Mouse (Mus musculus): ENCODE results near the gene Arhgap24.

Gene Arhgap24

DNA sequence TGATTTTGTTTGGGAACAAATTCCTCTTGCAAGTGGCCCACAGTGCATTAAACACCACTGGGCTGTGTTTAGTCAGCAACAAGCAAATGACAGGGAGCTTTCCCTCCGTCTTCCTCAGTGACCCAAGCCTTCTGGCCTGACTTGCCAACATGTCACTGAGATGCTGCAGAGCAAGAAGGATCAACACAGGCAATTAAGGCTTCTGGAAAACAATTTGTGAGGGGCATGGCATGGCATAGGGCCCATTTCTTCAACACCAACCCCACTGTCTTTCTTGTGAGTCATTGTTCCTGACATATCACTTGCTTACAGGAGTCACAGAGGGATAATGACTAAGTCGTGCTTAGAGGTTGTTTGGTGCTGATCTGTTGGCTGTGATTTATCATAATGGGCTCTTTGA lies 196.0 kb downstream of the Arhgap24 start:
- no peak for DNase-seq

DNA sequence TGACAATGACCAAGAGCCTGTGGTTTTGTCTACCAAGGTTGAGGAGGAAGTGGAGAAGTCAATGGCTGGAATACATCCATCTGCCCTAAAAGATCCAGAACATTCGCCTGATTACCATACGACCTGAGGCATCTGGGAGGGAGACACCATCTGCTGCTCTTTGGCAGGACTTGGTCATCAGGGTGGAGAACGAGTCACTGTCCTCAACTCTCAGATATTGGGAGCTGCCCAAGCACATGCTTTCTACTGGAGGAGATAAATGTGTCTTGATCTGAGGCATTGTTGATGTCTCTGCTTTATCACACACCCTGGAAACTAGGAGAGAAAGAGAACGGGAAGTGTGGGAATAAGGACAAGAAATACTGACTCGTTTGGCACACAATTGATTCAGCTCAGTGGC lies 206.5 kb downstream of the Arhgap24 start:
- peak; percentile 71 to 74 for DNase-seq

DNA sequence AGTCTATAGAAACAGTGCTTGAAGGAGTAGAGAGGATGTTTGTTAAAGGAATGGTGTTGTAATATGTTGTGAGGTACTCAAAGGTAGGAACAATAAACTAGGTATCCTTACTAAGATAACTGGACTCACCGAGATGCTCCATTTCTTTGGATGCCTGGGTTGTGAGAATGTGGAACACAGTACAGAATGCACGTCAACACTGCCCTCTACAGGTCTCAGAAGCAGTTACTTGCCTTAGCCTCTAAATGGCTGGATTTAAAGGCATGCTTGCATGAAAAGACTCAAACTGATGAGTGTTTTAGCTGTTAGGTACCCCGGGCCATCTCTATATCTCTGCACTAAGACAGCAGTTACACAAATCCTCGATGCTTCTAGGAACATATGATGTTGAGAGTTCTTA lies 211.3 kb downstream of the Arhgap24 start:
- peak; percentile 65 to 82 for DNase-seq

GRCm38 (mm10) chr5:102693192-102693591 lies 212.0 kb downstream of the Arhgap24 start:
- DNase-seq: no peak

DNA sequence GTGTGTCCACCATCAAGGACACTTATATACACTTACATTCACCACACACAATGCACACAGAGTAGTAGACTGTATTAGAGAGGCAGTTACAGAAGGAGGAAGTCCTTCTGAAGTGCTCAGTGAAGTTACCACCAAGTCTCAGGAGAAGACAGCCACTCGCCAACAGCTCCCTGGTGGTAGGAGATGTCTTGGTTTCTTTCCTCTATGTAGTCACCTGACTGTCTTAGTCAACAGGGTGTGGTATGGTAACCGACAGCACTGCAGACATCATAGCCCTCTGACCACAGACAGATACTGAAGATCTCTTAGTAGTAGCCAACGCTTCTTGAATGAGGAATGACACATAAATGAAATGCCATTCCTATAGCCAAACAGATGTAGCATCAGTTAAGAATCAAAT lies 212.7 kb downstream of the Arhgap24 start:
- no peak for DNase-seq

- DNase-seq: no peak
Observed at GRCm38 (mm10) chr5:102697784-102698183, 216.6 kb downstream of the Arhgap24 start.

DNA sequence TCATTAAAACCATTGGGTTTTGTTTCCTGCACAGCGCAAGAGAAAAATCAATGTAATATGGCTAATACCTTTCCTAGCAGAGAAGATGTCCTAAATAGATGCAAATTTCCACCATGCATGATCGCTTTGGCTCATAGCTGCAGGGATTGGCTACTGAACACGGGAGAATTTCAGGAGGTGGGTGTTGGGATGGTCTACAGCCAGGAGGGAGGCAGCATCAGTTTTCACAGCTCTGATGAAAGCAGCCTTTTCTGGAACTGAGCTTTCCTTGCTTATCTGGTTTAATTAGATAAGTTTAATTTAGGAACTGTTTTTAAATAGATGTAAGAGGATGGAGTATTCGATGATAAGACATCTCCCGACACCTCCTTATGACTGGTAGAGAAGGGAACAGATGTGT lies 217.2 kb downstream of the Arhgap24 start:
- no peak for DNase-seq

DNA sequence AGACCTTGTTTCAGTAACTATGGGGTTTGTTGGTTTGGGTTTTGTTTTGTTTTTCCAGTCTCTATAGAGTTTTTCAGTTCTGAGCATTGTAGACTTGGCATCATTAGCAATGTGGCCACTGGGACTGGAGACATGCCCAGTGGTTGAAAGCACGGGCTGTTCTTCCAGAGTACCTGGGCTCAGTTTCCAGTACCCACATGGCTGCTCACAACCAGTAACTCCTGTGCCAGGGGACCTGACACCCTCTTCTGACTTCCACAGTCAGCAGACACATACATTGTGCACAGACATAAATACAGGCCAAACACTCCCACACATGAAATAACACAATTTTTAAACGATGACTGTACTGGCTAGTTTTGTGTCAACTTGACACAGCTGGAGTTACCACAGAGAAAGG lies 217.7 kb downstream of the Arhgap24 start:
- no peak for DNase-seq

DNA sequence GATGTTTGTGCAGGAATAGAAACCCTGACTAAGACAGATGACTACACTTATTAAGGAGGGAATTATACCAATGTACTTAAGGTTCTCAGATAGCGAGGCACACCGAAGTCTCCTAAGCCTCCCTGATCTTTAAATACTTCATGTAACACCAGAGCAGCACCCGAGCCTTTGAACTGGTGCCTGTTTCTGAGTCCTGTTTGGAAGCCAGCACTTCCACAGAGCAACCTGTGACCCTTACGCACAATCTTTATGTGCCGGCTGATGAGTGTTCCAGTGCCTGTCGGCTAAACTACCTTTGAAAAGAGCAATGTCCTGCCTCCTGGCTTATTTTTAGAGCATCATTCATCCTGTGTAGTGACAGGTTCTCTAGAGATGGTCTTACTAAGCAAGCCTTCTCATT lies 221.4 kb downstream of the Arhgap24 start:
- DNase-seq: no peak

GRCm38 (mm10) chr5:102703325-102704099 lies 222.3 kb downstream of the Arhgap24 start:
- peak; percentile 70 to 87 for DNase-seq

DNA sequence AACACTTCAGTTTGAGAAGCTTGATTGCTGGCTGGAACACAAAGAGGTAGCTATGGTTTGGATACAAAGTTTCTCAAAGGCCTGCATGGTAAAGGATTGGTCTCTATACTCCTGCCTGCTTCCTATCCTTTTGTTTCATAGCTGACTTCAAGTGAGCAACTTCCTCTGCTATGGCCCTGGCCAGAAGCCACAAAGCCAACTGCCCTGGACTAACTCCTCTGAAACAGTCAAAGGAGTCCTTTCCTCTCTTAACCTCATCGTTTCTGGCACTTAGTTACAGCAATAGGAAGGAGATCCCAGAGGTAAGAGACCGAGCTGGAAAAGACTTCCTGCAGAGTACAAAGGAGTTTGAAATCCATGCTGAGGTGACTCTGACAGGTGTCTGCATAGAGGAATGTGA lies 224.0 kb downstream of the Arhgap24 start:
- no peak for DNase-seq

GRCm38 (mm10) chr5:102710336-102710735 lies 229.1 kb downstream of the Arhgap24 start:
- no peak for DNase-seq

GRCm38 (mm10) chr5:102719368-102719972 lies 238.3 kb downstream of the Arhgap24 start:
- no peak for DNase-seq

GRCm38 (mm10) chr5:102723558-102723957 lies 242.4 kb downstream of the Arhgap24 start:
- no peak for DNase-seq

- no peak for DNase-seq
Observed at GRCm38 (mm10) chr5:102724813-102725348, 243.7 kb downstream of the Arhgap24 start.

DNA sequence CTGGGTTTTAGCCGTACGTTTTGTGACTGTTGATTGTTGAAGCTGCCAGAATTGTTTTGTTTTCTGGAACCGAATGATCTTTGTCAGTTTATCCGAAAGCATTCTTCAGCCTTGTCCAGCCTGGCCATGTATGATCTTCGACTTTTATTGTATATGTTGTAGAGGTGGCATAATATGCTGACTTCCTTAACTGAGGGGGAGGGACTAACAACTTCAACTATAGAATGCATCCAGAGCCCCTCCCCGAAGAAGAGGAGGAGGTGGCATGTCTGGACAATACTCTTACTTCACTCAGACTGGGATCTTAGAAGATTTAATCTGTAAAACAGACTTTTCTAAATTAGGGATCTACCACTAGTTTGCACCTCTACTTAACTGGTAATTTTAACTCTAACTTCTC lies 244.2 kb downstream of the Arhgap24 start:
- no peak for DNase-seq

DNA sequence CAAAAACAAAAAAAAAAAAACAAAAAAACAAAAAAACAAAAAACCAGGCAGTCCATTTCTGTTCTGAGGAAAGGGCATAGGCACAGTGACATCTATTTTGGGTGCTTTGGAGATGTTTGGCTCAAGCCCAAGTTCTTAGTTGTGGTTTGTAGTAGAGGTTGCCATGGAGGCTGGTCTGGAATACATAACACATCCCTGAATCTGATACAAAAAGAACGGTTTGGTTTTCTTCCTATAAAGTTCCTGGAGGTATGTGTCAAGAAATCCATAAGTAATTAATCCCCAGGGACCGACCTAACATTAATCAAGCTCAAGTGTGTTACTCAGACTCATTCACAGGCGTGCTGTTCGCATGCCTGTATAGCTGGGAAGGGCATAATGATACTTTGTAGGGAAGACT lies 245.8 kb downstream of the Arhgap24 start:
- DNase-seq: no peak

DNA sequence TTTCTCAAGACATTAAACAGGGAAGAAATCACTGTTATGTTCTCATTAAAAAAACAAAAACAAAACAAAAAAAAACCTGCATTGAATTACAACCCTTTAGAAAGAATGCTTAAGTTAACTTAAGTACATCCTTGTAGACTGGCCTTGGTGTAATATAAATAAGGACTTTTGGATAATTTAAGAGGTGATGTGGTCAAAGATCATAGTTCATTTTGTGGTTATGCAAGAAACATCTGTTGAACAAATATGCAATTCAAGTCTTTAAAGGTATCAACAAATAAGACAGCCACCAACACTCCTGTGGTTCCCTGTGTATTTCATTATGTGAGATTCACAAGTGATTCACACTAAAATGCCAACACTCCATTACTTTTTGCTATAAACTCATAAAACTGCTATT lies 247.3 kb downstream of the Arhgap24 start:
- no peak for DNase-seq

GRCm38 (mm10) chr5:102729476-102729875 lies 248.3 kb downstream of the Arhgap24 start:
- DNase-seq: no peak

DNA sequence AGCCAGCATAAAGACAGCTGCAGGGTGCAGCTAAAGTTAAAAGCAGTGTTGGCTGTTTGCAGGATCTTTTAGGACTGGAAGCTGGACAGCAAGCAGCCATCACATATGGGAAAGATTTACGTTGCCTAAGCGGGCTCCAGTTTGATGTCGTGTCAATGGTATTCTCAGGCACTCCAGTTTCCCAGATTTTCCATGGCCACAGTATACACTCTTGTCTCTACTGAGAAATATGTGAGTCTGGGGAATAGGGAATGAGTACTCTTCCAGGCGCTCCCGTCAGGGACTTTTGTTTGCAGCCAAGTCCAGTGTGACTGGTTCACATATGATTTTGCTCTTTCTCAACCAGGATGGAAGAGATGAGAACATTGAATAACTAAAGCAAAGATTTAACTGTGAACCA lies 254.9 kb downstream of the Arhgap24 start:
- no peak for DNase-seq

- DNase-seq: no peak
Observed at GRCm38 (mm10) chr5:102742554-102743255, 261.5 kb downstream of the Arhgap24 start.

DNA sequence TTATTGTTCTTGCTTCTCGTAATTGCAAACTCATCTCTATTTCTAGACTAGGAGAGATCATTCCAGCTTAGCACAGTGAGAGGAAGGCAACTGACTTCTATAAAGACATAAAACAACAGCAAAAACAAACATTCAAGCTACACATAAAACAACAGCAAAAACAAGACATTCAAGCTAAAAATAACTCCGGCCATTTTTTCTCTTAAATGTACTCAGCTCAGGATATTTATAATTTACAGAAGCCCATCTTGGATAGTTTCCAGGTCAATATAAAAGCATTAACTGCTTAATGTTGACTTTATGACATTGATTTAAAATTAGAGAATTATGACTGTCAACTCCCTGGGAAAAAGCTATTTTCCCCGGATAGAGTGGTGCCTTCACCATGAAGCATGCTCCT lies 262.2 kb downstream of the Arhgap24 start:
- no peak for DNase-seq

- DNase-seq: no peak
Observed at GRCm38 (mm10) chr5:102744051-102744450, 262.9 kb downstream of the Arhgap24 start.

GRCm38 (mm10) chr5:102748146-102748545 lies 267.0 kb downstream of the Arhgap24 start:
- DNase-seq: no peak

All from cerebellum, postnatal 25 days (tissue).